Mouse (Mus musculus) brain, embryonic 14.5 days (tissue): ENCODE data around the gene Fbln7. TPM values are rescaled to one million over a fixed set of nuclear protein-coding genes. Genes with fewer than 3 reads are reported as not detected.
A peak's percentile ranks its signal among the peaks of the same experiment; 100 is the strongest.

Experiments
- DNase-seq: peaks from one replicate; pipeline ENCODE4 v3.0.0-alpha.2; 2011; ENCODE audit warnings: low read depth
- CTCF ChIP-seq: fragments of 200-500 bp; IDR thresholded peaks from 2 replicates; pipeline ENCODE4 v1.5.1; 2012; ENCODE audit warnings: inconsistent platforms, mild to moderate bottlenecking, moderate library complexity, borderline replicate concordance; ENCODE audit not compliant: insufficient read depth, insufficient read length; ENCODE audit errors: extremely low read depth
- POLR2A ChIP-seq: fragments of 200-500 bp; IDR thresholded peaks from 2 replicates; pipeline ENCODE4 v1.6.1; 2012; ENCODE audit warnings: mild to moderate bottlenecking, inconsistent platforms, borderline replicate concordance; ENCODE audit not compliant: poor library complexity, insufficient read depth, insufficient read length, severe bottlenecking; ENCODE audit errors: extremely low read depth
- polyA plus RNA-seq: library from polyadenylated mRNA; depleted of rRNA; stranded (reverse); fragments of >200 nt; gene quantifications from 2 replicates; pipeline ENCODE4 v1.2.3, GENCODE M21; 2012; rRNA removed

Gene Fbln7
- polyA plus RNA-seq, 1 experiment, result 1.7 TPM

GRCm38 (mm10) chr2:128930704-128931103, 67.9 kb downstream of the Fbln7 start:
- TF ChIP-seq CTCF (no peak), POLR2A (no peak)

GRCm38 (mm10) chr2:128936256-128936655, 73.5 kb downstream of the Fbln7 start:
- TF ChIP-seq POLR2A (no peak), CTCF (no peak)

More at GRCm38 (mm10) chr2:128930704-128931103, 67.9 kb downstream of the Fbln7 start:
- no peak for DNase-seq

GRCm38 (mm10) chr2:128943538-128944528, 81.1 kb downstream of the Fbln7 start, which contains the start of gene Zc3h8:
Gene Zc3h8 (minus strand): TSS chr2:128944077.
- DNase-seq, result peak; percentile 98
- TF ChIP-seq POLR2A (peak; percentile 92), CTCF (no peak)

More at GRCm38 (mm10) chr2:128936256-128936655, 73.5 kb downstream of the Fbln7 start:
- DNase-seq, result no peak

Other genes with a start within 250 kb of the Fbln7 start
- gene Anapc1, start 175.6 kb upstream of the Fbln7 start, polyA plus RNA-seq, result 52.1 and 63.7 TPM in 2 replicates
- gene Mertk, start 164.0 kb upstream of the Fbln7 start, polyA plus RNA-seq, result 0.73 and 1.7 TPM in 2 replicates
- gene Tmem87b, start 44.9 kb upstream of the Fbln7 start, polyA plus RNA-seq, result 26.6 and 28.3 TPM in 2 replicates
- gene Zc3h8, start 81.1 kb downstream of the Fbln7 start, polyA plus RNA-seq, result 6.3 and 8.7 TPM in 2 replicates
- gene Zc3h6, start 104.4 kb downstream of the Fbln7 start, polyA plus RNA-seq, result 2.4 and 4.0 TPM in 2 replicates
- gene Gm10762, start 104.7 kb downstream of the Fbln7 start, polyA plus RNA-seq, result 18.4 and 18.5 TPM in 2 replicates
- gene Vinac1, start 185.2 kb downstream of the Fbln7 start, polyA plus RNA-seq, result 0.78 and 0.90 TPM in 2 replicates
- gene Ttl, start 203.0 kb downstream of the Fbln7 start, polyA plus RNA-seq, result 22.3 and 30.4 TPM in 2 replicates
- 34.4 and 34.9 TPM in 2 replicates for gene Polr1b, start 238.0 kb downstream of the Fbln7 start, polyA plus RNA-seq